Mouse (Mus musculus) heart, postnatal 0 days (tissue): ENCODE measurements around the gene Pitpnm2. TPM values are rescaled to one million over a fixed set of nuclear protein-coding genes. Genes with fewer than 3 reads are reported as not detected.

Experiments used
- ATAC-seq: fragments of 200-750 bp; cut with Nextera tagmentation; 2 replicates; pipeline ENCODE4 v1.8.0; 2017; ENCODE audit warnings: low read depth, moderate number of reproducible peaks, moderate library complexity; ENCODE audit not compliant: insufficient read depth
- DNase-seq: peaks from one replicate; pipeline ENCODE4 v3.0.0-alpha.2; 2016; ENCODE audit warnings: low spot score
- H3K27ac ChIP-seq: fragments of 300-500 bp; sonication (generic); 2 replicates; pipeline ENCODE4 v1.5.1; 2014; ENCODE audit warnings: low read depth, mild to moderate bottlenecking
- H3K27me3 ChIP-seq: fragments of 300-500 bp; sonication (generic); 2 replicates; pipeline ENCODE4 v1.6.1; 2014; ENCODE audit warnings: low read length, mixed read lengths; ENCODE audit not compliant: control insufficient read depth, insufficient read depth
- H3K36me3 ChIP-seq: fragments of 300-500 bp; sonication (generic); replicated peaks from 2 replicates; pipeline ENCODE4 v1.6.1; 2014; ENCODE audit warnings: low read length, mixed read lengths; ENCODE audit not compliant: control insufficient read depth, insufficient read depth
- H3K4me1 ChIP-seq: fragments of 300-500 bp; sonication (generic); 2 replicates; pipeline ENCODE4 v1.6.1; 2014; ENCODE audit warnings: antibody characterized with exemption; ENCODE audit not compliant: control insufficient read depth, insufficient read depth
- H3K4me2 ChIP-seq: fragments of 300-500 bp; sonication (generic); 2 replicates; pipeline ENCODE4 v1.6.1; 2014; ENCODE audit warnings: low read depth, mild to moderate bottlenecking, low read length, moderate library complexity
- H3K4me3 ChIP-seq: fragments of 300-500 bp; sonication (generic); 2 replicates; pipeline ENCODE4 v1.5.1; 2014; ENCODE audit warnings: low read depth, low read length
- H3K9ac ChIP-seq: fragments of 300-500 bp; sonication (generic); replicated peaks from 2 replicates; pipeline ENCODE4 v1.6.1; 2014; ENCODE audit warnings: low read depth, low read length, mixed read lengths
- H3K9me3 ChIP-seq: fragments of 300-500 bp; sonication (generic); replicated peaks from 2 replicates; pipeline ENCODE4 v1.6.1; 2016; ENCODE audit warnings: low read length; ENCODE audit not compliant: control insufficient read depth
- CTCF ChIP-seq: IDR thresholded peaks from 2 replicates; pipeline ENCODE4 v1.5.1; 2016; ENCODE audit warnings: antibody characterized with exemption, control low read depth, low read depth
- EP300 ChIP-seq: IDR thresholded peaks from 2 replicates; pipeline ENCODE4 v1.6.1; 2016; ENCODE audit warnings: antibody characterized with exemption, low read depth
- WGBS: fragments of 180-500 bp; shearing (Covaris S2); extraction: QIAGEN DNeasy Blood & Tissue Kit; methylation state at CpG from one replicate; pipeline ENCODE4 v1.1.7; 2014; 5-methylcytosine and 5-hydroxymethylcytosine counted together
- polyA plus RNA-seq: library from polyadenylated mRNA; unstranded; fragments of >200 nt; fragmentation: Nextera tagmentation; extraction: Ambion mirVana; gene quantifications from 2 replicates; pipeline ENCODE4 v1.2.1, GENCODE M21; 2015
- total RNA-seq: library from RNA; depleted of rRNA; stranded (reverse); fragments of >200 nt; gene quantifications from 2 replicates; pipeline ENCODE4 v1.2.3, GENCODE M21; 2014; ENCODE audit warnings: low replicate concordance

Gene Pitpnm2
- total and polyA plus RNA-seq, 2 experiments from 2014 or later: 3.2 to 17.1 TPM

- no peak for ATAC-seq
- WGBS: 48% methylated on average over 11 of the region's 11 CpGs
These were observed 156.3 kb downstream of the Pitpnm2 start for GRCm38 (mm10) chr5:124093120-124093794.

GRCm38 (mm10) chr5:124091951-124092406, 157.6 kb downstream of the Pitpnm2 start:
- WGBS: 58% methylated on average over 9 of the region's 9 CpGs
- TF ChIP-seq CTCF: no peak
- no peak for TF ChIP-seq EP300
- Histone ChIP-seq H3K4me2 (no peak overlapping the region), H3K27ac (no peak overlapping the region), H3K4me3 (no peak overlapping the region), H3K27me3 (no peaks in the 10 kb centered on the region), H3K36me3 (no peaks in the 10 kb centered on the region), H3K9ac (no peak overlapping the region), H3K4me1 (peaks cover 11% of the 10 kb centered on the region; the same call in 1 of the 2 replicates), H3K9me3 (no peaks in the 10 kb centered on the region)
- no peak for DNase-seq
- ATAC-seq: no peak

More at GRCm38 (mm10) chr5:124093120-124093794, 156.3 kb downstream of the Pitpnm2 start:
- H3K9me3 ChIP-seq: no peaks in the 10 kb centered on the region
- H3K27ac ChIP-seq: no peak overlapping the region
- no peak overlapping the region for H3K4me2 ChIP-seq
- no peak for DNase-seq
- H3K9ac ChIP-seq: 0 out of 2 replicates have a peak overlapping the region, but pooled peaks have one; percentile 26
- H3K36me3 ChIP-seq: no peaks in the 10 kb centered on the region
- H3K4me3 ChIP-seq: no peak overlapping the region
- peaks cover 11% of the 10 kb centered on the region; the same call in 1 of the 2 replicates for H3K4me1 ChIP-seq
- TF ChIP-seq EP300: no peak
- no peak for TF ChIP-seq CTCF
- H3K27me3 ChIP-seq: no peaks in the 10 kb centered on the region

DNA sequence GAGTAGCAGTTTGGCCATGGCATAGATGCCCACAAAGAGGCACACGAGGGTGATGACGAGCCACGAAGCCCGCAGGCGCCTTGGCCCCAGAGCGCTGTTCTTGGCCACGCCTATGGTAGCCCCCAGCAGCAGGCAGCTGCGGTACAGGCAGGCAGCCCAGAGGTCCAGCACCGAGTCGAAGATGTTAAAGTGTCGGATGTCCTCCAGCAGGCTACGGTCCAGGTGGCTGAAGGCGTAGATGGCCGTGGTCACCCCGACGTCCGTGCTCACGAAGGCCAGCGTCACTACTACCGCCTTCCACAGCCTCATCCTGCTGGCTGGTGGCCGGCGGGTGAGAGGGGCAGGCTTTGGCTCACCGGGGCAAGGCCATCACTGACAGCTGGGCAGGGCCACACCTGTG, 159.7 kb downstream of the Pitpnm2 start:
- peaks cover 11% of the 10 kb centered on the region; the same call in 1 of the 2 replicates for H3K4me1 ChIP-seq
- 78% methylated on average over 23 of the region's 23 CpGs for WGBS
- H3K4me3 ChIP-seq: no peak overlapping the region
- no peaks in the 10 kb centered on the region for H3K27me3 ChIP-seq
- no peaks in the 10 kb centered on the region for H3K9me3 ChIP-seq
- DNase-seq (no peak), ATAC-seq (no peak)
- TF ChIP-seq CTCF (no peak), EP300 (no peak)
- H3K4me2 ChIP-seq: no peak overlapping the region
- no peak overlapping the region for H3K27ac ChIP-seq
- H3K9ac ChIP-seq: no peak overlapping the region
- H3K36me3 ChIP-seq: no peaks in the 10 kb centered on the region

DNA sequence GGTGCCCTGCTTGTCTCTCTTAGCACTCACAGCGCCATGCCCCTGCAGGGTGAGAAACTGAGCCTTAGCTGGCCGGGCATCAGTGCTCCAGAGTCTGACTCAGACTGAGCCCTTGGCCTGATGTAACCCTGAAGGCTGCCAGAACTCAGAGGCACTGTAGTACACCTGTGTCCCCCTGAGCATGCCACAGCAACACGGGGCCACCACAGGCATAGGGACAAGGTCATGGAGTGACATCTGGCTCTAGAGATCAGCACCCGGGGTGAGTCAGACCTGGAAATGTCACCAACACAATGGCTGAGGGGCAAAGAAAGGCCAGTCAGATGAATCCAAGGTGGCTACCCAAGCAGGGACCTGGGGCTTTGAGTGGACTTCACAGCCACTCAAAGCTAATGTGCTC, 162.7 kb downstream of the Pitpnm2 start:
- DNase-seq (no peak), ATAC-seq (no peak)
- Histone ChIP-seq H3K36me3 (no peaks in the 10 kb centered on the region), H3K4me3 (no peak overlapping the region), H3K4me1 (no peaks in the 10 kb centered on the region), H3K9me3 (no peaks in the 10 kb centered on the region), H3K27ac (no peak overlapping the region), H3K27me3 (no peaks in the 10 kb centered on the region), H3K9ac (no peak overlapping the region), H3K4me2 (no peak overlapping the region)
- TF ChIP-seq CTCF (no peak), EP300 (no peak)
- WGBS: 75% methylated on average over 4 of the region's 4 CpGs

- no peaks in the 10 kb centered on the region for H3K36me3 ChIP-seq
- H3K9me3 ChIP-seq: no peaks in the 10 kb centered on the region
- H3K9ac ChIP-seq: no peak overlapping the region
- H3K27ac ChIP-seq: no peak overlapping the region
- DNase-seq: no peak
- TF ChIP-seq EP300 (no peak), CTCF (no peak)
- H3K4me3 ChIP-seq: no peak overlapping the region
- no peaks in the 10 kb centered on the region for H3K4me1 ChIP-seq
- WGBS: 45% methylated on average over 3 of the region's 3 CpGs
- ATAC-seq: no peak
- H3K4me2 ChIP-seq: no peak overlapping the region
- H3K27me3 ChIP-seq: no peaks in the 10 kb centered on the region
These were observed 164.0 kb downstream of the Pitpnm2 start for GRCm38 (mm10) chr5:124085513-124085912.
